Mouse (Mus musculus): ENCODE data around the gene Zfp950.
"Not testable (repeated sequence)": the region's sequence is repeated elsewhere in the genome, so short reads cannot be mapped to it uniquely, and the experiment has no call there.

Zfp950 gene

GRCm38 (mm10) chr19:61140342-61141206, at the start of gene Zfp950:
Zfp950 (minus strand) TSS chr19:61140840.
- peak; percentile 77 for DNase-seq (ENCODE audit: low read depth, low spot score)

GRCm38 (mm10) chr19:61183590-61183989, 43.0 kb upstream of the Zfp950 start, which contains the start of gene Gm6020:
Gm6020 (plus strand) TSS chr19:61183890.
- DNase-seq (ENCODE audit: low read depth, low spot score): not testable (repeated sequence)

GRCm38 (mm10) chr19:61175756-61176324, 35.2 kb upstream of the Zfp950 start, which contains the start of gene Gm7102:
Gm7102 (minus strand) TSS chr19:61176309.
- DNase-seq (ENCODE audit: low read depth, low spot score): no peak

GRCm38 (mm10) chr19:61151701-61152420, 11.2 kb upstream of the Zfp950 start:
- no peak for DNase-seq (ENCODE audit: low read depth, low spot score)

- no peak for DNase-seq (ENCODE audit: low read depth, low spot score)
These were observed 10.7 kb upstream of the Zfp950 start for GRCm38 (mm10) chr19:61151372-61151700.

GRCm38 (mm10) chr19:61141299-61141698, 659 bp upstream of the Zfp950 start:
- DNase-seq (ENCODE audit: low read depth, low spot score): no peak

- DNase-seq (ENCODE audit: low read depth, low spot score): no peak
These were observed 2.0 kb downstream of the Zfp950 start for GRCm38 (mm10) chr19:61138655-61139054.

- no peak for DNase-seq (ENCODE audit: low read depth, low spot score)
These were observed 9.5 kb downstream of the Zfp950 start for GRCm38 (mm10) chr19:61131096-61131495.

GRCm38 (mm10) chr19:61110184-61110583, 30.5 kb downstream of the Zfp950 start:
- DNase-seq (ENCODE audit: low read depth, low spot score): no peak

GRCm38 (mm10) chr19:61097764-61098163, 42.9 kb downstream of the Zfp950 start:
- no peak for DNase-seq (ENCODE audit: low read depth, low spot score)

- no peak for DNase-seq (ENCODE audit: low read depth, low spot score)
These were observed 43.9 kb downstream of the Zfp950 start for GRCm38 (mm10) chr19:61096776-61097175.

- no peak for DNase-seq (ENCODE audit: low read depth, low spot score)
These were observed 50.1 kb downstream of the Zfp950 start for GRCm38 (mm10) chr19:61090541-61090940.

GRCm38 (mm10) chr19:61089001-61089400, 51.6 kb downstream of the Zfp950 start:
- DNase-seq (ENCODE audit: low read depth, low spot score): no peak

GRCm38 (mm10) chr19:61087781-61088180, 52.9 kb downstream of the Zfp950 start:
- no peak for DNase-seq (ENCODE audit: low read depth, low spot score)

- no peak for DNase-seq (ENCODE audit: low read depth, low spot score)
These were observed 55.4 kb downstream of the Zfp950 start for GRCm38 (mm10) chr19:61085217-61085616.

GRCm38 (mm10) chr19:61084149-61084940, 56.3 kb downstream of the Zfp950 start:
- DNase-seq (ENCODE audit: low read depth, low spot score): peak; percentile 79

- DNase-seq (ENCODE audit: low read depth, low spot score): no peak
These were observed 57.6 kb downstream of the Zfp950 start for GRCm38 (mm10) chr19:61083006-61083405.

- no peak for DNase-seq (ENCODE audit: low read depth, low spot score)
These were observed 60.3 kb downstream of the Zfp950 start for GRCm38 (mm10) chr19:61080251-61080749.

- DNase-seq (ENCODE audit: low read depth, low spot score): no peak
These were observed 62.0 kb downstream of the Zfp950 start for GRCm38 (mm10) chr19:61078622-61079021.

- no peak for DNase-seq (ENCODE audit: low read depth, low spot score)
These were observed 75.6 kb downstream of the Zfp950 start for GRCm38 (mm10) chr19:61065011-61065410.

- no peak for DNase-seq (ENCODE audit: low read depth, low spot score)
These were observed 76.3 kb downstream of the Zfp950 start for GRCm38 (mm10) chr19:61064386-61064785.
